Mouse (Mus musculus) Patski (cell line): ENCODE results near the gene Hif1an. TPM values are rescaled to one million over a fixed set of nuclear protein-coding genes. Genes with fewer than 3 reads are reported as not detected.

Experiments
- ATAC-seq: fragments of 100-300 bp; one replicate; pipeline ENCODE4 v1.8.0; 2021
- CTCF ChIA-PET: fragments of 350-600 bp; sonication (Branson Sonifier 250); formaldehyde crosslinking; loops from one replicate; lab custom pipeline; 2022; ENCODE audit warnings: inconsistent platforms; lab: Charles Lee
- POLR2A ChIA-PET: fragments of 350-600 bp; sonication (Branson Sonifier 250); formaldehyde crosslinking; loops from one replicate; lab custom pipeline; 2022; ENCODE audit warnings: antibody characterized with exemption, inconsistent platforms; lab: Charles Lee
- DNase-seq: peaks from one replicate; pipeline ENCODE4 v3.0.0-alpha.2; 2011; ENCODE audit warnings: low read depth, low spot score
- H3K27me3 ChIP-seq: fragments of 371-371 bp; one replicate; pipeline ENCODE4 v1.5.1; 2021
- CTCF ChIP-seq: fragments of 100-300 bp; IDR thresholded peaks from one replicate; pipeline ENCODE4 v1.5.1; 2021
- in situ Hi-C: fragments of 300-500 bp; cut with MboI; formaldehyde crosslinking; loops from 3 replicates; pipeline ENCODE4 v1.11.1; 2018; ENCODE audit warnings: low pct_unique_long_range_greater_than_20kb, mixed read lengths
- polyA plus RNA-seq: library from polyadenylated mRNA; unstranded; gene quantifications from one replicate; pipeline ENCODE4 v1.2.3, GENCODE M21; 2021

The Hif1an gene
- 25.1 TPM for polyA plus RNA-seq

GRCm38 (mm10) chr19:44562652-44563206 lies at the start of gene Hif1an:
TSS of gene Hif1an (plus strand) at chr19:44562850.
- ATAC-seq: peak; percentile 89
- TF ChIP-seq CTCF: peak; percentile 99
- H3K27me3 ChIP-seq: peaks cover 23% of the 10 kb centered on the region
- in situ Hi-C loops: no loop called here
- DNase-seq: peak; percentile 72
- ChIA-PET POLR2A (interaction anchor here (0.8 to 2.8 kb wide), 5 partner anchors 9 to 162 kb away, joined by 3 to 14 read pairs (median 3); no protein-coding TSS in a partner anchor), CTCF (interaction anchor here (0.8 to 2.1 kb wide), 8 partner anchors 8 to 333 kb away, joined by 3 to 5 read pairs (median 5); no protein-coding TSS in a partner anchor)

GRCm38 (mm10) chr19:44513054-44513833 lies 49.4 kb upstream of the Hif1an start:
- ChIA-PET CTCF (interaction anchor here (1.3 to 1.7 kb wide), 3 partner anchors 12 to 38 kb away, joined by 3 to 7 read pairs (median 6); no protein-coding TSS in a partner anchor), POLR2A (interaction anchor here (0.6 to 1.6 kb wide), 3 partner anchors 9 to 606 kb away, joined by 3 to 4 read pairs (median 3); no protein-coding TSS in a partner anchor)
- no peak for ATAC-seq
- in situ Hi-C loops: no loop called here
- TF ChIP-seq CTCF: no peak
- peaks cover 10% of the 10 kb centered on the region for H3K27me3 ChIP-seq
- DNase-seq: no peak

- in situ Hi-C loops: no loop called here
- POLR2A ChIA-PET: interaction anchor here (0.6 to 1.6 kb wide), 2 partner anchors 9 to 605 kb away, joined by 3 to 4 read pairs; no protein-coding TSS in a partner anchor
Measured at GRCm38 (mm10) chr19:44513921-44514482, 48.6 kb upstream of the Hif1an start.

GRCm38 (mm10) chr19:44514521-44515451 lies 47.9 kb upstream of the Hif1an start:
- CTCF ChIA-PET: interaction anchor here (1.0 to 1.4 kb wide), 2 partner anchors 15 to 29 kb away, joined by 4 to 6 read pairs; no protein-coding TSS in a partner anchor
- POLR2A ChIA-PET: interaction anchor here (0.6 to 1.6 kb wide), 2 partner anchors 8 to 292 kb away, joined by 3 to 4 read pairs; no protein-coding TSS in a partner anchor
- TF ChIP-seq CTCF: no peak
- DNase-seq: peak; percentile 46
- ATAC-seq: peak; percentile 75
- in situ Hi-C loops: no loop called here
- peaks cover 4% of the 10 kb centered on the region for H3K27me3 ChIP-seq

More at GRCm38 (mm10) chr19:44513921-44514482, 48.6 kb upstream of the Hif1an start:
- DNase-seq (no peak), ATAC-seq (no peak)
- CTCF ChIA-PET: interaction anchor here (1.0 to 1.4 kb wide), 3 partner anchors 13 to 16 kb away, joined by 3 to 7 read pairs (median 6); no protein-coding TSS in a partner anchor
- peaks cover 10% of the 10 kb centered on the region for H3K27me3 ChIP-seq
- no peak for TF ChIP-seq CTCF

DNA sequence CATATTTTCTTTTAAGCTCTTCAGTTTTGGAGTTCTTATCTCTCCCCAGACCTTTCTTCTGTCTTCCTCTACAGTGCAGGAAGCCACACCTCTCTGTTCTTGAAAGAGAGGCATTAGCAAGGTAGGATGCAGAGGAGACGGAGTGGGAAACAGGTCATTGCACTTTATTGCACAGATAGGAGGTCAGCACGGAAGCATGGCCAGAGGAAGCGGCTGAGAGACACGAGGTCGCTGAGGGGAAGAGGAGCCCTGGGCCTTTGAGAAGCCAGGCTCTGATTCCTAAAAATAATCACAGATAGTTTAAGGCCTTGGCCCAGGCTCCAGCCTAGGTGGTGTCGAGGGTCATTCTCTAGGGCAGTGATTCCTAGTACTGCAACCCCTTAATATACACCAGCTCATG lies 46.9 kb upstream of the Hif1an start:
- in situ Hi-C loops: no loop called here
- no peak for ATAC-seq
- DNase-seq: no peak
- peaks cover 4% of the 10 kb centered on the region for H3K27me3 ChIP-seq
- ChIA-PET POLR2A (no interaction called here), CTCF (interaction anchor here (0.7 to 1.4 kb wide), 3 partner anchors 28 to 42 kb away, joined by 3 to 4 read pairs (median 3); no protein-coding TSS in a partner anchor)
- no peak for TF ChIP-seq CTCF

DNA sequence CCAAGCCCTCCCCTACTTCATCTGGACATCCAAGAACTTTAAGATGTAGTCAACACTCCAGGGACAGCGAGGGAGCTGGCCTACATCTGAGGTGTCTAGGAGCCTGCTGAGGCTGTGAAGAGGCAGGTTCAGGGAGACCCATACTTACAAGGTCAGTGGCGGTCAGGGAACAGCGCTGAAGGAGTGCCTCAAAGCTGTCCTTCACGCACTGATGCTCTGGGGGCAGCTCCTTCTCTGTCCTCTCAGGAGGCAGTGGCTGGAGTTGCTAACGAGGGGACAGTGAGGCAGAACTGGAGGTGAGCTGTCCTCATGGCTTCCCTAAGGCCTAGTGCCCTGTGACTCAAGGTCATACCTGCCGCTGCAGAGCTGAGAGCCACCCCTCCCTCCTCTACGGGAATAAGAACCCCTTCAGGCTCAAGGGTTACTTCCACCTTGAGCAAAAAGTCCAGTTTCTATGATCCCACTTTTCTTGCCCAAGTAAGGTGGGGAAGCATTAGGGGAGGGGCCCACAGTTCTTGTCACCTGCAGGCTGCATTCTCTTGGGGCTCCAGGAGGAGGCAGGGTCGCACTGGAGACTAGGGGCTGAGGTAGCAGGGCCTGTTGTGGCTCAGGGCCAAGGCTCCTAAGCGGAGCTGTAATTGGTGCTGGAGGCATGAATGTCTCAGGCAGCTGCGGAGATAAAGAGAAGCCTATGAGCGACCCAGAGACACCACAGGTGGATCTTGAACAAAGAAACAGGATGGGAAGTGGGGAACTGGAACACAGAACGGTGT lies 44.5 kb upstream of the Hif1an start:
- DNase-seq: no peak
- no peaks in the 10 kb centered on the region for H3K27me3 ChIP-seq
- POLR2A ChIA-PET: interaction anchor here (0.5 to 1.0 kb wide), 2 partner anchors 19 to 235 kb away, joined by 3 to 5 read pairs; no protein-coding TSS in a partner anchor
- ATAC-seq: no peak
- no peak for TF ChIP-seq CTCF
- in situ Hi-C loops: no loop called here
- CTCF ChIA-PET: interaction anchor here (0.8 to 2.6 kb wide), 6 partner anchors 9 to 42 kb away, joined by 3 to 24 read pairs (median 4); partner anchors contain the start of gene Sec31b

- ChIA-PET CTCF (interaction anchor here (1.6 to 2.6 kb wide), 2 partner anchors 14 to 43 kb away, joined by 9 to 24 read pairs; no protein-coding TSS in a partner anchor), POLR2A (interaction anchor here (1.0 kb wide), 1 partner anchor 18 kb away, joined by 3 read pairs; no protein-coding TSS in a partner anchor)
- in situ Hi-C loops: no loop called here
- no peak for ATAC-seq
- H3K27me3 ChIP-seq: no peaks in the 10 kb centered on the region
- TF ChIP-seq CTCF: no peak
- DNase-seq: no peak
Measured at GRCm38 (mm10) chr19:44519152-44519551, 43.5 kb upstream of the Hif1an start.

DNA sequence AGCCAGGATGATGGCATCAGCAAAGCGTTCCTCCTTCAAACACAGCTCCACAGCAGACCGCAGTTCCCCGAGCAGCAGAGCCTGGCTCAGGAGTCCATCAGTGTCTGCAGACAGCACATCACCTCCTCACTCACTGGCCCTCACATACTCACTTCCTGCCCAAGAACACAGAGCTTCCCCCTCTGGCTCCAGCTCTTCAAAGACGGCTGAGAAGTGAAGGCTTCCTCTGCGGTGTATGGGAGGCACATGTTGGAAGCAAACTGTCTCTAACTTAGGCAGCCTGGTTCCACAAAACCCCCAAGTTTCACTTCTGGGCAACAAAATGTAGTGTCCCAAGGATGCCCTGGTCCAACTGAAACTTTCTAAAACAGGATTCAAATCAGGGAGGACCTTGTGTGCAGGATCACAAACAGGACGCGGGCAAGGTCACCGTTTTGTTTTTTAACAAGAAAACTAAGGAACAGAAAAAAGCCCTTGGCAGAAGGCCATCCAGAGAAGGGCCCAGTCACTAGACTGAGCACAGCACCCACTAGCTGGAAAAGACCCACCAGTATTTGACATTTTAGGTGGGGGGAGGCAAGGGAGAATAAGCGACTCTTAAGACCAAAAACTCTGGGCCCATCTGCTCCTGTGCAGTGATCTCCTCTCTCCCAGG lies 37.0 kb upstream of the Hif1an start:
- TF ChIP-seq CTCF: no peak
- no peaks in the 10 kb centered on the region for H3K27me3 ChIP-seq
- CTCF ChIA-PET: interaction anchor here (1.8 kb wide), 1 partner anchor 52 kb away, joined by 5 read pairs; no protein-coding TSS in a partner anchor
- in situ Hi-C loops: no loop called here
- POLR2A ChIA-PET: no interaction called here
- ATAC-seq: no peak
- no peak for DNase-seq
